Mouse (Mus musculus) left cerebral cortex, adult 2 months (tissue): ENCODE measurements around the gene Cdc20b. TPM values are rescaled to one million over a fixed set of nuclear protein-coding genes. Genes with fewer than 3 reads are reported as not detected.

Experiments used
- DNase-seq, 2 experiments: peaks; one replicate each; pipeline ENCODE4 v3.0.0; 2021 to 2022; ENCODE audit warnings: low spot score in 2 of 2, mixed read lengths in 1 of 2; ENCODE audit errors: extremely low spot score in 1 of 2
- H3K27ac ChIP-seq: fragments of 200-600 bp; 2 replicates; pipeline ENCODE4 v1.8.1; 2022
- H3K4me3 ChIP-seq: fragments of 200-600 bp; 2 replicates; pipeline ENCODE4 v1.8.1; 2022
- CTCF ChIP-seq: fragments of 200-600 bp; IDR thresholded peaks from 2 replicates; pipeline ENCODE4 v1.8.1; 2022; ENCODE audit warnings: antibody characterized with exemption, mild to moderate bottlenecking, moderate library complexity
- intact Hi-C: fragments of 180-260 bp; cut with DNase I; formaldehyde crosslinking; loops from one replicate; pipeline ENCODE4 v1.15.1; 2025
- long read RNA-seq, 2 experiments: library from polyadenylated mRNA; stranded (forward); transcript quantifications; one replicate each; pipeline ENCODE4 v2.0.0; 2021; ENCODE audit warnings: borderline mapping rate in 2 of 2
- total RNA-seq, 2 experiments: library from RNA; stranded (reverse); gene quantifications; 2 replicates each; pipeline ENCODE4 v1.2.3; 2021

Gene Cdc20b
- total RNA-seq: under 1 TPM in 1 of 2 experiments, not detected in 1; 0.29 TPM
- long read RNA-seq, experiment 1: 0 reads
- long read RNA-seq, experiment 2: 0 reads

- DNase-seq: peak; percentile 33 to 40
- no peak for TF ChIP-seq CTCF
- intact Hi-C loops: loop anchor here (1.0 kb wide), 1 partner anchor 36 kb away; no protein-coding TSS in a partner anchor
- H3K4me3 ChIP-seq: peak within 1 kb of the TSS; percentile 52
- H3K27ac ChIP-seq: no peak within 1 kb of the TSS
Measured at GRCm38 (mm10) chr13:113034950-113035421, at the start of gene Cdc20b. Gene Cdc20b (plus strand): TSS chr13:113035111.

- TF ChIP-seq CTCF: no peak
- Histone ChIP-seq H3K4me3 (no peak overlapping the region), H3K27ac (no peak overlapping the region)
- DNase-seq: no peak
- intact Hi-C loops: no loop called here
Measured at GRCm38 (mm10) chr13:112985605-112986450, 49.1 kb upstream of the Cdc20b start.

GRCm38 (mm10) chr13:112986451-112986950 lies 48.4 kb upstream of the Cdc20b start:
- Histone ChIP-seq H3K4me3 (no peak overlapping the region), H3K27ac (no peak overlapping the region)
- no peak for DNase-seq
- intact Hi-C loops: no loop called here
- no peak for TF ChIP-seq CTCF

- TF ChIP-seq CTCF: no peak
- Histone ChIP-seq H3K27ac (no peak within 1 kb of the TSS), H3K4me3 (peak within 1 kb of the TSS; percentile 61)
- intact Hi-C loops: loop anchor here (1.0 kb wide), 1 partner anchor 60 kb away; the partner anchor contains the start of genes Dhx29 and Mtrex
- peak; percentile 91 to 93 for DNase-seq
Measured at GRCm38 (mm10) chr13:112987532-112987943, 47.4 kb upstream of the Cdc20b start, which contains the start of gene Ccno. Gene Ccno (plus strand): TSS chr13:112987802.

GRCm38 (mm10) chr13:112987991-112988390 lies 46.9 kb upstream of the Cdc20b start:
- no peak for TF ChIP-seq CTCF
- H3K27ac ChIP-seq: no peak overlapping the region
- DNase-seq: no peak
- intact Hi-C loops: loop anchor here (1.0 to 2.0 kb wide), 2 partner anchors 49 to 61 kb away; partner anchors contain the start of genes Dhx29 and Mtrex
- H3K4me3 ChIP-seq: peak overlapping the region; percentile 61

- TF ChIP-seq CTCF: no peak
- Histone ChIP-seq H3K27ac (no peak overlapping the region), H3K4me3 (peak overlapping the region; percentile 21; the same call in 1 of the 2 replicates)
- no peak for DNase-seq
- intact Hi-C loops: loop anchor here (2.0 kb wide), 1 partner anchor 48 kb away; no protein-coding TSS in a partner anchor
Measured at GRCm38 (mm10) chr13:112988866-112989265, 46.0 kb upstream of the Cdc20b start.

- intact Hi-C loops: loop anchor here (2.0 kb wide), 1 partner anchor 47 kb away; no protein-coding TSS in a partner anchor
- no peak overlapping the region for H3K27ac ChIP-seq
- H3K4me3 ChIP-seq: no peak overlapping the region
- DNase-seq: no peak
- TF ChIP-seq CTCF: no peak
Measured at GRCm38 (mm10) chr13:112989541-112989940, 45.4 kb upstream of the Cdc20b start.

- intact Hi-C loops: no loop called here
- no peak overlapping the region for H3K4me3 ChIP-seq
- DNase-seq: no peak
- no peak for TF ChIP-seq CTCF
- H3K27ac ChIP-seq: no peak overlapping the region
Measured at GRCm38 (mm10) chr13:112990346-112990745, 44.6 kb upstream of the Cdc20b start.

GRCm38 (mm10) chr13:112993531-112994152 lies 41.3 kb upstream of the Cdc20b start, which contains the start of gene Mcidas:
Gene Mcidas (plus strand): TSS chr13:112993845.
- DNase-seq: peak in 1 of 2 experiments; percentile 12
- intact Hi-C loops: no loop called here

GRCm38 (mm10) chr13:112994191-112994590 lies 40.7 kb upstream of the Cdc20b start:
- peak; percentile 64 for TF ChIP-seq CTCF
- peak overlapping the region; percentile 37 for H3K4me3 ChIP-seq
- intact Hi-C loops: no loop called here
- H3K27ac ChIP-seq: no peak overlapping the region
- peak; percentile 48 to 51 for DNase-seq

More at GRCm38 (mm10) chr13:112993531-112994152, 41.3 kb upstream of the Cdc20b start, which contains the start of gene Mcidas:
- Histone ChIP-seq H3K4me3 (peak within 1 kb of the TSS; percentile 37), H3K27ac (no peak within 1 kb of the TSS)
- TF ChIP-seq CTCF: no peak

GRCm38 (mm10) chr13:112996407-112996806 lies 38.5 kb upstream of the Cdc20b start:
- Histone ChIP-seq H3K27ac (no peak overlapping the region), H3K4me3 (no peak overlapping the region)
- TF ChIP-seq CTCF: no peak
- intact Hi-C loops: no loop called here
- no peak for DNase-seq
